Mouse (Mus musculus) embryonic facial prominence, embryonic 13.5 days (tissue): ENCODE measurements at regions not wholly inside any gene's neighbourhood (a gene's known extent, or its start where the extent isn't known, plus 50 kb on each side); places are given as distances from the start of the nearest gene placed in this dataset.
A peak's percentile ranks its signal among the peaks of the same experiment; 100 is the strongest.

Source experiments
- ATAC-seq: fragments of 200-750 bp; cut with Nextera tagmentation; 2 replicates; pipeline ENCODE4 v1.8.0; 2017; ENCODE audit warnings: low read depth; ENCODE audit not compliant: insufficient number of reproducible peaks, insufficient read depth, low FRiP score, low TSS enrichment
- H3K27ac ChIP-seq: fragments of 300-500 bp; sonication (generic); 2 replicates; pipeline ENCODE4 v1.5.1; 2015; ENCODE audit warnings: moderate library complexity, mild to moderate bottlenecking, inconsistent platforms
- H3K27me3 ChIP-seq: fragments of 300-500 bp; sonication (generic); 2 replicates; pipeline ENCODE4 v1.6.1; 2015; ENCODE audit warnings: mild to moderate bottlenecking, inconsistent platforms
- H3K36me3 ChIP-seq: fragments of 300-500 bp; sonication (generic); 2 replicates; pipeline ENCODE4 v1.6.1; 2015; ENCODE audit warnings: mild to moderate bottlenecking, inconsistent platforms
- H3K4me1 ChIP-seq: fragments of 300-500 bp; sonication (generic); 2 replicates; pipeline ENCODE4 v1.6.1; 2015; ENCODE audit warnings: inconsistent platforms
- H3K4me2 ChIP-seq: fragments of 300-500 bp; sonication (generic); 2 replicates; pipeline ENCODE4 v1.6.1; 2015; ENCODE audit warnings: moderate library complexity, mild to moderate bottlenecking, inconsistent platforms
- H3K4me3 ChIP-seq: fragments of 300-500 bp; sonication (generic); 2 replicates; pipeline ENCODE4 v1.5.1; 2015; ENCODE audit warnings: mild to moderate bottlenecking, inconsistent platforms
- H3K9ac ChIP-seq: fragments of 300-500 bp; sonication (generic); 2 replicates; pipeline ENCODE4 v1.6.1; 2015; ENCODE audit warnings: mild to moderate bottlenecking, inconsistent platforms
- H3K9me3 ChIP-seq: fragments of 300-500 bp; sonication (generic); 2 replicates; pipeline ENCODE4 v1.6.1; 2016; ENCODE audit warnings: inconsistent platforms
- WGBS: fragments of 180-500 bp; shearing (Covaris S2); methylation state at CpG from one replicate; pipeline ENCODE4 v1.1.7; 2015; ENCODE audit warnings: mixed read lengths; 5-methylcytosine and 5-hydroxymethylcytosine counted together

GRCm38 (mm10) chr9:116511450-116511849 is 336.3 kb upstream of the Tgfbr2 start:
- no peak overlapping the region for H3K9ac ChIP-seq
- no peaks in the 10 kb centered on the region for H3K36me3 ChIP-seq
- H3K4me3 ChIP-seq, result no peak overlapping the region
- ATAC-seq, result no peak
- WGBS, result 39% methylated on average over 3 of the region's 3 CpGs
- H3K4me2 ChIP-seq, result no peak overlapping the region
- H3K9me3 ChIP-seq, result no peaks in the 10 kb centered on the region
- no peaks in the 10 kb centered on the region for H3K27me3 ChIP-seq
- no peak overlapping the region for H3K27ac ChIP-seq
- peaks cover 8% of the 10 kb centered on the region; the same call in 1 of the 2 replicates for H3K4me1 ChIP-seq

GRCm38 (mm10) chr9:116507756-116508155 is 332.6 kb upstream of the Tgfbr2 start:
- H3K9me3 ChIP-seq, result no peaks in the 10 kb centered on the region
- no peak overlapping the region for H3K4me3 ChIP-seq
- no peak for ATAC-seq
- H3K27ac ChIP-seq, result no peak overlapping the region
- H3K9ac ChIP-seq, result no peak overlapping the region
- H3K4me1 ChIP-seq, result peaks cover 8% of the 10 kb centered on the region; the same call in 1 of the 2 replicates
- H3K36me3 ChIP-seq, result no peaks in the 10 kb centered on the region
- no peak overlapping the region for H3K4me2 ChIP-seq
- no peaks in the 10 kb centered on the region for H3K27me3 ChIP-seq
- WGBS, result 89% methylated on average over 5 of the region's 5 CpGs

DNA sequence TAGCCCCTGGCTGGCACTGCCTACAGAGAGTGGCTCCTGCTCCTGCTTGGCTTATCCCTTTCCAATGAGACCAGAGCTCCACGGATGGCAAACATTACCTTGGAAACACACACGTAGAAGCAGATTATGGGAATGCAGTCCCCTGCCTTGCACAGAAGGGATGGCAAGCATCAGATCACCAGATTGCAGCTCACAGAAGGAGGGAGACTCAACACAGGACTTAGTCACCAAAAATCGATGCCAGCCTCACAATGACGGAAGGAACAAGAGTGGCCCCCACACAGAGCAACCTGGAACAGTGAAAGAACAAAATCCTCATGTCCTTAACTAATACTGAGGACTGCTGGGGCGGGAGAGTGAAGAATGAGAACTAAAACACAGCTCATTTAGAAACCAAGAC is 327.7 kb upstream of the Tgfbr2 start:
- no peak overlapping the region for H3K9ac ChIP-seq
- no peak overlapping the region for H3K4me2 ChIP-seq
- no peaks in the 10 kb centered on the region for H3K9me3 ChIP-seq
- ATAC-seq, result no peak
- no peaks in the 10 kb centered on the region for H3K4me1 ChIP-seq
- no peaks in the 10 kb centered on the region for H3K27me3 ChIP-seq
- H3K27ac ChIP-seq, result no peak overlapping the region
- WGBS, result 50% methylated on average over 5 of the region's 5 CpGs
- no peaks in the 10 kb centered on the region for H3K36me3 ChIP-seq
- no peak overlapping the region for H3K4me3 ChIP-seq

- no peaks in the 10 kb centered on the region for H3K9me3 ChIP-seq
- 86% methylated on average over 3 of the region's 3 CpGs for WGBS
- no peak overlapping the region for H3K4me3 ChIP-seq
- no peak overlapping the region for H3K27ac ChIP-seq
- no peak for ATAC-seq
- H3K4me2 ChIP-seq, result no peak overlapping the region
- H3K9ac ChIP-seq, result no peak overlapping the region
- H3K4me1 ChIP-seq, result no peaks in the 10 kb centered on the region
- H3K27me3 ChIP-seq, result no peaks in the 10 kb centered on the region
- H3K36me3 ChIP-seq, result no peaks in the 10 kb centered on the region
These were observed 325.8 kb upstream of the Tgfbr2 start for GRCm38 (mm10) chr9:116500951-116501350.

GRCm38 (mm10) chr9:116491227-116491626 is 316.1 kb upstream of the Tgfbr2 start:
- 88% methylated on average over 2 of the region's 2 CpGs for WGBS
- ATAC-seq, result no peak

GRCm38 (mm10) chr9:116489787-116490186 is 314.6 kb upstream of the Tgfbr2 start:
- 32% methylated on average over 4 of the region's 4 CpGs for WGBS
- no peak overlapping the region for H3K9ac ChIP-seq
- peaks cover 17% of the 10 kb centered on the region for H3K9me3 ChIP-seq
- no peaks in the 10 kb centered on the region for H3K36me3 ChIP-seq
- H3K4me3 ChIP-seq, result no peak overlapping the region
- peaks cover 11% of the 10 kb centered on the region for H3K4me1 ChIP-seq
- H3K27ac ChIP-seq, result peak overlapping the region; percentile 44
- no peaks in the 10 kb centered on the region for H3K27me3 ChIP-seq
- ATAC-seq, result no peak
- no peak overlapping the region for H3K4me2 ChIP-seq

More at GRCm38 (mm10) chr9:116491227-116491626, 316.1 kb upstream of the Tgfbr2 start:
- Histone ChIP-seq H3K4me1 (peaks cover 11% of the 10 kb centered on the region), H3K27ac (no peak overlapping the region), H3K27me3 (no peaks in the 10 kb centered on the region), H3K36me3 (no peaks in the 10 kb centered on the region), H3K4me3 (no peak overlapping the region), H3K9me3 (peaks cover 17% of the 10 kb centered on the region), H3K9ac (no peak overlapping the region), H3K4me2 (no peak overlapping the region)

- Histone ChIP-seq H3K4me3 (no peak overlapping the region), H3K36me3 (no peaks in the 10 kb centered on the region), H3K27me3 (no peaks in the 10 kb centered on the region), H3K9me3 (peaks cover 17% of the 10 kb centered on the region), H3K27ac (peak overlapping the region; percentile 76), H3K4me1 (peaks cover 11% of the 10 kb centered on the region), H3K9ac (no peak overlapping the region), H3K4me2 (no peak overlapping the region)
- WGBS, result 56% methylated on average over 5 of the region's 5 CpGs
- ATAC-seq, result peak; percentile 59; the same call in 1 of the 2 replicates
These were observed 314.1 kb upstream of the Tgfbr2 start for GRCm38 (mm10) chr9:116489273-116489672.

- Histone ChIP-seq H3K9ac (no peak overlapping the region), H3K4me1 (no peaks in the 10 kb centered on the region), H3K4me3 (no peak overlapping the region), H3K9me3 (no peaks in the 10 kb centered on the region), H3K27me3 (no peaks in the 10 kb centered on the region), H3K36me3 (no peaks in the 10 kb centered on the region), H3K4me2 (no peak overlapping the region), H3K27ac (no peak overlapping the region)
- 76% methylated on average over 3 of the region's 3 CpGs for WGBS
- ATAC-seq, result no peak
These were observed 302.1 kb upstream of the Tgfbr2 start for GRCm38 (mm10) chr9:116477309-116477708.

- no peaks in the 10 kb centered on the region for H3K4me1 ChIP-seq
- no peak overlapping the region for H3K9ac ChIP-seq
- H3K27ac ChIP-seq, result no peak overlapping the region
- no peaks in the 10 kb centered on the region for H3K9me3 ChIP-seq
- 86% methylated on average over 12 of the region's 12 CpGs for WGBS
- H3K36me3 ChIP-seq, result no peaks in the 10 kb centered on the region
- no peak overlapping the region for H3K4me3 ChIP-seq
- H3K4me2 ChIP-seq, result no peak overlapping the region
- no peak for ATAC-seq
- H3K27me3 ChIP-seq, result no peaks in the 10 kb centered on the region
These were observed 300.2 kb upstream of the Tgfbr2 start for GRCm38 (mm10) chr9:116475206-116475955.

DNA sequence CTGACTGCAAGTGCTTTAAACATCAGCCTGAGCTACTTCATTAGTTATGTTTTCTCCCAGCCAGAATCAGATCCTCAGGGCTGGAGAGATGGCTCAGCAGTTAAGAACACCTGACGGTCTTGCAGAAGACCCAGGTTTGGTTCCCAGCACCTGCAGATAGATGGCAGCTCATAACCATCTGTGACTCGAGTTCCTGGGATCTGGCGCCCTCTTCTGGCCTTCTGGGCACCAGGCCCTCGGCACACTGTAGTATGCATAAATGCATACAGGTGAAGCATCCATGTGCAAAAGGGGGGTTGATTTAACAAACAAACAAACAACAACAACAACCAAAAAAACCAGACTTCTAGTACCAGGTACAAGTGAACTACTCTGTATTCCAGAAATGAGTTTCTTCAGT is 297.7 kb upstream of the Tgfbr2 start:
- Histone ChIP-seq H3K9me3 (no peaks in the 10 kb centered on the region), H3K9ac (no peak overlapping the region), H3K36me3 (no peaks in the 10 kb centered on the region), H3K4me3 (no peak overlapping the region), H3K4me2 (no peak overlapping the region), H3K4me1 (peaks cover 8% of the 10 kb centered on the region), H3K27me3 (no peaks in the 10 kb centered on the region), H3K27ac (no peak overlapping the region)
- no peak for ATAC-seq
- WGBS, result 86% methylated on average over 4 of the region's 4 CpGs

DNA sequence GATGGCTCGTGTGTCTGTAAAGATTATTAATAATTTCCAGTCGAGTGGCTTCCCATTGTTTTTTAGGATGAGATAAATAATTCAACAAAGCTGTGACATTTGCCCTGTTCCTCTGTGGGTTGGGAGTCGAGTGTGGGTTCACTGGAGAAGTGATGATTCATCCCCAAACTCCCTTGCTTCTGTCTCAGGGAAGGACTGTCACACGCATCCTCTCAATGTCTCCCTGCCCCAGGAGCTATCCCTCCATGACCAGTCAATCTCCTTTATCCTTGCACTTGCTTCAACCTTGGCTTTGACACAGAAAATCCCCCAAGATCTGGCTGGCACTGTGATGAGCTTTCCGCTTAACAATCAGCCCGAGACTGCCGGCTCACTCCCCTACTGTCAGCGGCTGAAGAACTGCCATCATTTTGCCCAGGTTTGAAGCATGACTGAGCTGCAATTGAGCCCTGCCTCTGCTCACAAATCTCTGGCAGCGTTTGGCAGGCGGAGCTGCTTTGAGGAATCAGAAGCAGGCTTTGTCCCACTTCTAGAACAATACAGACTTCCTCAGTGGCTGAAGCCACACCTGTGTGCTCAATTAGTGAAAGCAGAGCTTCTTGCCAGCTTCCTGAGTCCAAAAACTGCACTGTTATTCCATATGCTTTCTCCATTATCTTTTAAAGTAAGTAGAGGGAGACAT is 293.6 kb upstream of the Tgfbr2 start:
- Histone ChIP-seq H3K36me3 (no peaks in the 10 kb centered on the region), H3K27me3 (no peaks in the 10 kb centered on the region), H3K9me3 (no peaks in the 10 kb centered on the region), H3K4me1 (peaks cover 8% of the 10 kb centered on the region), H3K9ac (no peak overlapping the region), H3K4me3 (no peak overlapping the region), H3K4me2 (no peak overlapping the region), H3K27ac (no peak overlapping the region)
- 51% methylated on average over 10 of the region's 10 CpGs for WGBS
- no peak for ATAC-seq

- H3K9ac ChIP-seq, result no peak overlapping the region
- WGBS, result 90% methylated on average over 7 of the region's 7 CpGs
- no peaks in the 10 kb centered on the region for H3K36me3 ChIP-seq
- H3K9me3 ChIP-seq, result no peaks in the 10 kb centered on the region
- no peaks in the 10 kb centered on the region for H3K27me3 ChIP-seq
- H3K4me3 ChIP-seq, result no peak overlapping the region
- H3K27ac ChIP-seq, result no peak overlapping the region
- ATAC-seq, result no peak
- no peak overlapping the region for H3K4me2 ChIP-seq
- H3K4me1 ChIP-seq, result peaks cover 8% of the 10 kb centered on the region
These were observed 291.2 kb upstream of the Tgfbr2 start for GRCm38 (mm10) chr9:116466336-116466735.
